Mouse (Mus musculus): ENCODE results near the gene Olfr789. TPM values are rescaled to one million over a fixed set of nuclear protein-coding genes. Genes with fewer than 3 reads are reported as not detected.

Gene Olfr789
- polyA plus RNA-seq, 1 experiment from 2014 or later: not detected

Other genes with a start within 250 kb of the Olfr789 start
- not detected in 2 replicates for gene Olfr774, start 248.5 kb upstream of the Olfr789 start, polyA plus RNA-seq (2015; fragmentation: Nextera tagmentation; extraction: Ambion mirVana)
- gene Olfr775, start 236.3 kb upstream of the Olfr789 start, polyA plus RNA-seq (2015; fragmentation: Nextera tagmentation; extraction: Ambion mirVana): not detected in 2 replicates
- not detected in 2 replicates for gene Olfr776, start 225.6 kb upstream of the Olfr789 start, polyA plus RNA-seq (2015; fragmentation: Nextera tagmentation; extraction: Ambion mirVana)
- not detected in 2 replicates for gene Olfr777, start 213.3 kb upstream of the Olfr789 start, polyA plus RNA-seq (2015; fragmentation: Nextera tagmentation; extraction: Ambion mirVana)
- gene Olfr780, start 166.6 kb upstream of the Olfr789 start, polyA plus RNA-seq (2015; fragmentation: Nextera tagmentation; extraction: Ambion mirVana): not detected in 2 replicates
- not detected in 2 replicates for gene Olfr781, start 155.9 kb upstream of the Olfr789 start, polyA plus RNA-seq (2015; fragmentation: Nextera tagmentation; extraction: Ambion mirVana)
- gene Olfr782, start 135.9 kb upstream of the Olfr789 start, polyA plus RNA-seq (2015; fragmentation: Nextera tagmentation; extraction: Ambion mirVana): not detected in 2 replicates
- gene Olfr784, start 100.7 kb upstream of the Olfr789 start, polyA plus RNA-seq (2015; fragmentation: Nextera tagmentation; extraction: Ambion mirVana): 0.05 and 0.06 TPM in 2 replicates
- gene Olfr785, start 79.3 kb upstream of the Olfr789 start, polyA plus RNA-seq (2015; fragmentation: Nextera tagmentation; extraction: Ambion mirVana): not detected in 2 replicates
- not detected in 2 replicates for gene Olfr786, start 57.4 kb upstream of the Olfr789 start, polyA plus RNA-seq (2015; fragmentation: Nextera tagmentation; extraction: Ambion mirVana)
- not detected in 2 replicates for gene Olfr787, start 22.9 kb upstream of the Olfr789 start, polyA plus RNA-seq (2015; fragmentation: Nextera tagmentation; extraction: Ambion mirVana)
- not detected in 2 replicates for gene Olfr788, start 13.8 kb upstream of the Olfr789 start, polyA plus RNA-seq (2015; fragmentation: Nextera tagmentation; extraction: Ambion mirVana)
- gene Olfr790, start 13.7 kb downstream of the Olfr789 start, polyA plus RNA-seq (2015; fragmentation: Nextera tagmentation; extraction: Ambion mirVana): not detected in 2 replicates
- gene Olfr791, start 37.0 kb downstream of the Olfr789 start, polyA plus RNA-seq (2015; fragmentation: Nextera tagmentation; extraction: Ambion mirVana): not detected in 2 replicates
- not detected in 2 replicates for gene Olfr792, start 54.4 kb downstream of the Olfr789 start, polyA plus RNA-seq (2015; fragmentation: Nextera tagmentation; extraction: Ambion mirVana)
- not detected in 2 replicates for gene Olfr794, start 82.9 kb downstream of the Olfr789 start, polyA plus RNA-seq (2015; fragmentation: Nextera tagmentation; extraction: Ambion mirVana)
- not detected in 2 replicates for gene Olfr796, start 127.8 kb downstream of the Olfr789 start, polyA plus RNA-seq (2015; fragmentation: Nextera tagmentation; extraction: Ambion mirVana)
- not detected in 2 replicates for gene Olfr798, start 143.2 kb downstream of the Olfr789 start, polyA plus RNA-seq (2015; fragmentation: Nextera tagmentation; extraction: Ambion mirVana)
- not detected in 2 replicates for gene Olfr799, start 152.7 kb downstream of the Olfr789 start, polyA plus RNA-seq (2015; fragmentation: Nextera tagmentation; extraction: Ambion mirVana)
- not detected in 2 replicates for gene Olfr800, start 172.9 kb downstream of the Olfr789 start, polyA plus RNA-seq (2015; fragmentation: Nextera tagmentation; extraction: Ambion mirVana)
- gene Olfr801, start 189.1 kb downstream of the Olfr789 start, polyA plus RNA-seq (2015; fragmentation: Nextera tagmentation; extraction: Ambion mirVana): not detected in 2 replicates
- not detected in 2 replicates for gene Olfr802, start 203.4 kb downstream of the Olfr789 start, polyA plus RNA-seq (2015; fragmentation: Nextera tagmentation; extraction: Ambion mirVana)
- not detected in 2 replicates for gene Olfr803, start 209.5 kb downstream of the Olfr789 start, polyA plus RNA-seq (2015; fragmentation: Nextera tagmentation; extraction: Ambion mirVana)
- gene Olfr804, start 218.5 kb downstream of the Olfr789 start, polyA plus RNA-seq (2015; fragmentation: Nextera tagmentation; extraction: Ambion mirVana): not detected in 2 replicates
- gene Olfr805, start 244.6 kb downstream of the Olfr789 start, polyA plus RNA-seq (2015; fragmentation: Nextera tagmentation; extraction: Ambion mirVana): not detected in 2 replicates